8 mouse cellular contexts compared by ENCODE assay signal in the genomic region with DNA sequence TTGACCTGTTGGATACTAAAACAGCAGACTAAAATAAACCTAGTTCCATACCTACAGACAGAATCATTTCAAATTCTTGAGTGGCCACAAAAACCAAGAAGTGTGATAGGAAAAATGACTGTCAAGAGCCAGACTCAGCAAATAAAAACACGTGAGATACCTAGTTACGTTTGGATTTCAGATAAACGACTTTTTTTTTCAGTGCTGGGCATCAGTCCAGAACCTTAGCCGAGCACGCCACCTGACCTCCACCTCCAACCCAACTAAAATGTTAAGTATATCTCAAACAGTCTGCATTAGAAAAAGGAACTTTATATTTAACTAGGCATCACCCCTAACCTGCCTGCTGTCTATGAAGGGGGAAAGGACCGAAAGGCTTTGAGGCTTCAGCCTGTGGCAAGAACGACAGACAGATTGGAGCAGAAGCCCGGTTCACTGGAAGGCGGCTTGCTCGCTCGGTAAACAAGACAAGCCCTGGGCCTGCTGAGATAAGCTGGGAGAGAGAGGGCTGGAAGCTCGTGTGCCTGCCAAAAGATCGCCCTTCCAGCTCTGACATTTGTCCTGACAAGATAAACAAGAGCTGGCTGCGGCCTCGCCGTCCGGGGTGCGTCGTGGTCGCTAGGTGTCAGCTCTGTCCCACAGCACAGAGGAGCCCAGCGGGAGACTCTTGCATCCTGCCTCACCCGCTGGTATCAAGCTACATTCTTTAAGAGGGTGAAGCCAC. TPM values are rescaled to one million over a fixed set of nuclear protein-coding genes. Genes with fewer than 3 reads are reported as not detected.
DNase-seq lines count a peak whose midpoint lies in the region; ATAC-seq and TF ChIP-seq lines count a peak whose summit lies in the region.

No protein-coding gene starts in this region.

- TF ChIP-seq POLR2A in embryonic fibroblast, embryonic 13.5 days (IDR thresholded peaks at IDR 0.05; ENCODE audit: low read depth, low read length): no peak; the same call in 1 of the 2 replicates

- peak overlapping the region; percentile 61 for H3K4me2 ChIP-seq in kidney, embryonic 15.5 days

- H3K4me1 ChIP-seq in embryonic fibroblast, embryonic 13.5 days (ENCODE audit: control insufficient read depth, insufficient read depth, low read length): peaks cover 21% of the 10 kb centered on the region
- H3K4me1 ChIP-seq in heart, embryonic 10.5 days: peaks cover 37% of the 10 kb centered on the region
- peaks cover 42% of the 10 kb centered on the region for H3K4me1 ChIP-seq in kidney, embryonic 15.5 days

- no peaks in the 10 kb centered on the region for H3K27me3 ChIP-seq in heart, embryonic 10.5 days (ENCODE audit: insufficient read depth, poor library complexity, severe bottlenecking)
- H3K27me3 ChIP-seq in kidney, embryonic 15.5 days: no peaks in the 10 kb centered on the region

- peak; percentile 65 for TF ChIP-seq CTCF in embryonic fibroblast, embryonic 13.5 days (IDR thresholded peaks at IDR 0.05; ENCODE audit: borderline replicate concordance, insufficient read depth, low read length)

- DNase-seq in 3T3-L1 (ENCODE audit: low read depth, low spot score) (peak; percentile 76), liver (peak; percentile 98)
- DNase-seq in adrenal gland, postnatal 4 days (ENCODE audit: low spot score in 2 of 2): peak; percentile 50 to 84
- DNase-seq in heart, embryonic 10.5 days (ENCODE audit: low spot score): peak; percentile 97
- peak; percentile 85 to 89 for DNase-seq in spleen, postnatal 36 days (ENCODE audit: low spot score in 2 of 2)

- peak; percentile 92 for ATAC-seq in kidney, embryonic 15.5 days (replicated peaks; ENCODE audit: low FRiP score)
- peak; percentile 70 for ATAC-seq in monocyte, adult 5-6 weeks (replicated peaks; ENCODE audit: insufficient number of reproducible peaks, low FRiP score, low TSS enrichment, poor library complexity, severe bottlenecking)

- H3K36me3 ChIP-seq in heart, embryonic 10.5 days: no peaks in the 10 kb centered on the region
- no peaks in the 10 kb centered on the region for H3K36me3 ChIP-seq in kidney, embryonic 15.5 days

- H3K9me3 ChIP-seq in heart, embryonic 10.5 days: no peaks in the 10 kb centered on the region
- no peaks in the 10 kb centered on the region for H3K9me3 ChIP-seq in kidney, embryonic 15.5 days (replicated peaks)

- H3K4me3 ChIP-seq in embryonic fibroblast, embryonic 13.5 days (ENCODE audit: insufficient read depth, low read length): no peak overlapping the region
- H3K4me3 ChIP-seq in heart, embryonic 10.5 days: peak overlapping the region; percentile 57
- H3K4me3 ChIP-seq in kidney, embryonic 15.5 days (replicated peaks): peak overlapping the region; percentile 30; the same call in 1 of the 2 replicates

- WGBS in heart, embryonic 10.5 days: 4% methylated on average over 22 of the region's 22 CpGs
- 8% methylated on average over 22 of the region's 22 CpGs for WGBS in kidney, embryonic 15.5 days

- peak overlapping the region; percentile 82 for H3K27ac ChIP-seq in embryonic fibroblast, embryonic 13.5 days (ENCODE audit: insufficient read depth, low read length)
- H3K27ac ChIP-seq in heart, embryonic 10.5 days: peak overlapping the region; percentile 87
- H3K27ac ChIP-seq in kidney, embryonic 15.5 days: peak overlapping the region; percentile 90

- no peak overlapping the region for H3K9ac ChIP-seq in kidney, embryonic 15.5 days

RNA-seq across cellular contexts. Expression of gene Atp5s, which starts 32.8 kb away (rescaled TPM):
- total RNA-seq in adrenal gland, postnatal 4 days (2021): 10 to 100 TPM; 18.6 TPM
- polyA plus RNA-seq in embryonic fibroblast, embryonic 13.5 days (2011; ENCODE audit: insufficient read length, low read depth, missing spikeins): 14.8 and 17.0 TPM in 2 replicates
- 27.6 and 33.2 TPM in 2 replicates for polyA plus RNA-seq in heart, embryonic 10.5 days (2016; fragmentation: Nextera tagmentation; extraction: Ambion mirVana)
- 30.7 and 31.0 TPM in 2 replicates for polyA plus RNA-seq in kidney, embryonic 15.5 days (2015; fragmentation: Nextera tagmentation; extraction: Ambion mirVana)
- 1.1 to 11.9 TPM (median 5.0 TPM) in 3 replicates for total RNA-seq in monocyte, adult 5-6 weeks (2017)

RNA-seq across cellular contexts. Expression of gene L2hgdh, which starts 32.9 kb away (rescaled TPM):
- total RNA-seq in adrenal gland, postnatal 4 days (2021): 10 to 100 TPM; 21.3 to 22.3 TPM
- polyA plus RNA-seq in embryonic fibroblast, embryonic 13.5 days (2011; ENCODE audit: insufficient read length, low read depth, missing spikeins): 12.0 and 12.7 TPM in 2 replicates
- polyA plus RNA-seq in heart, embryonic 10.5 days (2016; fragmentation: Nextera tagmentation; extraction: Ambion mirVana): 17.8 and 20.3 TPM in 2 replicates
- polyA plus RNA-seq in kidney, embryonic 15.5 days (2015; fragmentation: Nextera tagmentation; extraction: Ambion mirVana): 22.3 TPM in 2 replicates
- 0.38 to 1.8 TPM in 2 of 3 replicates, not detected in the other for total RNA-seq in monocyte, adult 5-6 weeks (2017)

RNA-seq across cellular contexts. Expression of gene Cdkl1, which starts 33.5 kb away (rescaled TPM):
- 10 to 100 TPM in 1 of 2 experiments, 1 to 10 TPM in 1; 6.5 to 23.4 TPM for total RNA-seq in adrenal gland, postnatal 4 days (2021)
- polyA plus RNA-seq in embryonic fibroblast, embryonic 13.5 days (2011; ENCODE audit: insufficient read length, low read depth, missing spikeins): 2.1 and 4.8 TPM in 2 replicates
- polyA plus RNA-seq in heart, embryonic 10.5 days (2016; fragmentation: Nextera tagmentation; extraction: Ambion mirVana): 3.6 and 5.9 TPM in 2 replicates
- 21.4 and 24.7 TPM in 2 replicates for polyA plus RNA-seq in kidney, embryonic 15.5 days (2015; fragmentation: Nextera tagmentation; extraction: Ambion mirVana)
- total RNA-seq in monocyte, adult 5-6 weeks (2017): 0.49 to 1.2 TPM (median 1.2 TPM) in 3 replicates
